Mouse (Mus musculus): ENCODE measurements around the gene Kcnmb4. TPM values are rescaled to one million over a fixed set of nuclear protein-coding genes. Genes with fewer than 3 reads are reported as not detected.

Gene Kcnmb4
- polyA plus RNA-seq, 1 experiment from 2014 or later = 11.2 TPM

DNA sequence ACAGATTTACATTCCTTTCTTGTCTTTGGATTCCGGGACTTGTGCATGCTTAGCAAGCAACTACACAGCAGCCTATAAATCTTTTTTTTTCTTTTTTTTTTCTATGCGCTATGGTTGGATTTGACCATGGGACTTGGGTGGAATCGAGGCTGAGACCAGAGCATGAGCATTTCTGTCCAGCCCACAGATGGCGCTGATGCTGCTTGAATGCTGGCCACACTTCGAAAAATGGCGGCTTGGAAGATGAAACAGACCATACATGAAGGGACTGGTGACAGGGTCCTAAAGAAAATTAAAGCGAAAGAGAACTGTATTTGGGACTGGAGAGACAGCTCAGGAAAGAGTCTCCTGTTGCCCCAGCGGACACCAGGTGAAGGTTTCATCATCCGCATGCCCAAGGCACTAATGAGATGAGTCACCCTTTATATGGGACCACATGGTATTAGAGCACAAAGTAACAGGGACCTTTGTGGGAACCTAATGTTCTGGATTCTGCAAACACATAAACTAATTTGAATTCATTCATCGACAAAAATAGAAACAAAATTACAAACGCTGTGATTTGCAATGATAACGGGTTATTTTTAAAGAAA, 9.8 kb downstream of the Kcnmb4 start:
- WGBS = 92% methylated on average over 12 of the region's 12 CpGs
- no peak for ATAC-seq (ENCODE audit: low FRiP score)
- H3K4me3 ChIP-seq (ENCODE audit: low read depth, low read length) = no peak overlapping the region

DNA sequence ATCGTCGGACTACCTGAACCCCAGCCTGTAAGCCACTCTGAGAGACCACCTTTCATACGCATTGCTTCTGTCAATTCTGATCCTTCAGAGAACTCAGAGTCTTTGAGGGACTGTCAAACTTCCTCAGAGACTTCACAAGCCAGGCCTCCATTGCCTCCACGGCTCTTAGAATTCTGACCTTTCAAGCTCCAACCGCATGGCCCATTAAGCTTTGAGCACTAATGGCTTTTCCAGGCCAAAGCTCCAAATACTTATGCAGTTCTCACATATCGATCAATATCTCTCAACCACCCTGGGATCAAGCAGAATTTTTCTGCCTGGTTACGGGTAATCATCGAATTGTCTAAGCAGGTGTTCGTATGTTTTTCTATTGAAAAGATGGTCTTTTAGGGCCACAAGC, 12.2 kb downstream of the Kcnmb4 start:
- peaks cover 3% of the 10 kb centered on the region; the same call in 1 of the 2 replicates for H3K9me3 ChIP-seq (ENCODE audit: control insufficient read depth, low read length)
- WGBS = 90% methylated on average over 9 of the region's 9 CpGs
- ATAC-seq (ENCODE audit: low FRiP score) = no peak
- no peak overlapping the region for H3K4me3 ChIP-seq (ENCODE audit: low read depth, low read length)
- no peaks in the 10 kb centered on the region for H3K36me3 ChIP-seq (ENCODE audit: control insufficient read depth, insufficient read depth, low read length)
- no peak overlapping the region for H3K9ac ChIP-seq (ENCODE audit: low read length)
- no peaks in the 10 kb centered on the region for H3K27me3 ChIP-seq (ENCODE audit: control insufficient read depth, insufficient read depth, low read length)
- no peak overlapping the region for H3K27ac ChIP-seq (ENCODE audit: low read depth, low read length)
- DNase-seq (ENCODE audit: low spot score, missing footprints) = no peak
- H3K4me1 ChIP-seq (ENCODE audit: control insufficient read depth, insufficient read depth, low read length) = no peaks in the 10 kb centered on the region
- no peak overlapping the region for H3K4me2 ChIP-seq

More for the DNA sequence above, 9.8 kb downstream of the Kcnmb4 start:
- Histone ChIP-seq H3K27ac (ENCODE audit: low read depth, low read length) (no peak overlapping the region), H3K4me2 (no peak overlapping the region), H3K36me3 (ENCODE audit: control insufficient read depth, insufficient read depth, low read length) (no peaks in the 10 kb centered on the region), H3K27me3 (ENCODE audit: control insufficient read depth, insufficient read depth, low read length) (no peaks in the 10 kb centered on the region), H3K9ac (ENCODE audit: low read length) (no peak overlapping the region), H3K4me1 (ENCODE audit: control insufficient read depth, insufficient read depth, low read length) (no peaks in the 10 kb centered on the region), H3K9me3 (ENCODE audit: control insufficient read depth, low read length) (peaks cover 3% of the 10 kb centered on the region; the same call in 1 of the 2 replicates)
- no peak for DNase-seq (ENCODE audit: low spot score, missing footprints)

DNA sequence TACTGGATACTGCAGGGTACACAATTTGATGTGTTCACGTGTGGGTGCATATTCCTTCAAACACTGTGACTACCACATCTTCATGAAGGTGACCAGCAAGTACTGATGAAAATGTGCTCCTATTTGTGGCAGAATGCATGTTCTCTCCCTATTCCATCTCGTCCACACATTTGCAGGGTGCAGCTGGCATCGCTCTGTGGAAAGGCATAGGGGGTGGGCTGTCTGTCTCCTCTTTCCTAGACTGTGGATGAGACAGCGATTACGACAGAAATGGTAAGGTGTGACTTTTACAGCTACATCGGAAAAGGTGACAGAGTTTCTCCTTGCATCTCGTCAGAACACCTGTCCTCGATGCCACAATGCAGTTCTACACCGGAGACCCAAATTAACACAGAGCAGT, 14.9 kb downstream of the Kcnmb4 start:
- no peaks in the 10 kb centered on the region for H3K36me3 ChIP-seq (ENCODE audit: control insufficient read depth, insufficient read depth, low read length)
- H3K4me3 ChIP-seq (ENCODE audit: low read depth, low read length) = no peak overlapping the region
- H3K4me1 ChIP-seq (ENCODE audit: control insufficient read depth, insufficient read depth, low read length) = no peaks in the 10 kb centered on the region
- DNase-seq (ENCODE audit: low spot score, missing footprints) (no peak), ATAC-seq (ENCODE audit: low FRiP score) (no peak)
- H3K4me2 ChIP-seq = no peak overlapping the region
- H3K27ac ChIP-seq (ENCODE audit: low read depth, low read length) = no peak overlapping the region
- no peak overlapping the region for H3K9ac ChIP-seq (ENCODE audit: low read length)
- 89% methylated on average over 9 of the region's 9 CpGs for WGBS
- no peaks in the 10 kb centered on the region for H3K27me3 ChIP-seq (ENCODE audit: control insufficient read depth, insufficient read depth, low read length)
- peaks cover under 1% of the 10 kb centered on the region; the same call in 1 of the 2 replicates for H3K9me3 ChIP-seq (ENCODE audit: control insufficient read depth, low read length)

DNA sequence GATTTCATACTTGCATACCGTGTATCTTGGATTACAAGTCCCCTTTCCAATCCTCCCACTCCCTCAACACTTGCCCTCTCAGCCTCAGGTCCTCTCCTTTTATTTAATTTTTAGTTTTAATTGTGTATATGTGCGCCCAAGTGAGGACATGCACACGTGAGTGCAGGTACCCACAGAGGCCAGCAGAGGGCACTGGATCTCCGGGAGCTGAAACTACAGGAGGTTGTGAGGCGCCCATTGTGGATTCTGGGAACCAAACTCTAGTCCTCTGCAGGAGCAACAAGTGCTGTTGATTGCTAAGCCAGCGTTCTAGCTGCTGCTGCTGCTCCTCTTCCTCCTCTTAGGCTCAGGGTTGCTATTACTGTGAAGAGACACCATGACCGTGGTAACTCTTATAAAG, 20.9 kb downstream of the Kcnmb4 start:
- Histone ChIP-seq H3K4me1 (ENCODE audit: control insufficient read depth, insufficient read depth, low read length) (no peaks in the 10 kb centered on the region), H3K4me3 (ENCODE audit: low read depth, low read length) (no peak overlapping the region), H3K9ac (ENCODE audit: low read length) (no peak overlapping the region), H3K36me3 (ENCODE audit: control insufficient read depth, insufficient read depth, low read length) (no peaks in the 10 kb centered on the region), H3K9me3 (ENCODE audit: control insufficient read depth, low read length) (no peaks in the 10 kb centered on the region), H3K27ac (ENCODE audit: low read depth, low read length) (no peak overlapping the region), H3K4me2 (no peak overlapping the region), H3K27me3 (ENCODE audit: control insufficient read depth, insufficient read depth, low read length) (no peaks in the 10 kb centered on the region)
- ATAC-seq (ENCODE audit: low FRiP score) = no peak
- no peak for DNase-seq (ENCODE audit: low spot score, missing footprints)
- 95% methylated on average over 7 of the region's 7 CpGs for WGBS

DNA sequence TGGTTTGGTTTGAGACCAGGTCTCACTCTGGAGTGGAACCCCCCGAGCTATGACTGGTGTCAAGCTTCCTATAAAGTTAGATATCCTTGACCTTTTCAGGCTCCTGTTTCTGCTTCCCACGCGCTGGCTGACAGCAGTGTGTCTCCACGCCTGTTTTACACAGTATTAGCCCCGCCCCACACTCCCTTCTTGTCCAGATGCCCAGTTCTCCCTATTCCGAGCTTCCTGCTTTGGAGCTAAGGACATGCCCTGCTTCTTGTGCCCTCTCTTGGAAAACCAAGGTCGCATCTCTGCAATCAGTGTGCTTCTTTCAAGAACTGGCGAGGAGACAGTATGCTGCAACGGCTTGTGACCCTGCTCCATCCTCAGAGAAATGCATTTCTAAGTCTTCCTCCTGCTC, 23.1 kb downstream of the Kcnmb4 start:
- Histone ChIP-seq H3K9ac (ENCODE audit: low read length) (no peak overlapping the region), H3K4me1 (ENCODE audit: control insufficient read depth, insufficient read depth, low read length) (no peaks in the 10 kb centered on the region), H3K27me3 (ENCODE audit: control insufficient read depth, insufficient read depth, low read length) (no peaks in the 10 kb centered on the region), H3K9me3 (ENCODE audit: control insufficient read depth, low read length) (no peaks in the 10 kb centered on the region), H3K4me2 (no peak overlapping the region), H3K27ac (ENCODE audit: low read depth, low read length) (no peak overlapping the region), H3K4me3 (ENCODE audit: low read depth, low read length) (no peak overlapping the region), H3K36me3 (ENCODE audit: control insufficient read depth, insufficient read depth, low read length) (no peaks in the 10 kb centered on the region)
- no peak for ATAC-seq (ENCODE audit: low FRiP score)
- 77% methylated on average over 9 of the region's 9 CpGs for WGBS
- DNase-seq (ENCODE audit: low spot score, missing footprints) = no peak

DNA sequence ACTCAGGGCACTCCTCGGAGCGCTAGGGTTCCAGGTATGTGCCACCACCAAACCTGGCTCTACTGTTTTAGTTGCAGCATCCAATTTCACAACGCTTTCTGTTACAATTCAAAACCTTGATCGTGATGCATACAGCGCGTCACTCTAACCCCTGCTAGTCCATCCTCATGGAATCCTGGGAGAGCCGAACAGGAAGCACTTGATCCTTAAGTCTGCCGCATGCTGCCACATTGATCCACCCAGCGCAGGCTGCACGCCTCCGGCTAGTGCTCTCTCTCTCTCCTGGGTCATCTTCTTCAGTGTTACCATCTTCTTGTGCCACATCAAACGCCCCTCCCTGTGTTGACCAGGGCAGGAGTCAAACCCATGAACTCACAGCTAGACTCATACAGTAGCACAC, 25.5 kb downstream of the Kcnmb4 start:
- Histone ChIP-seq H3K4me2 (no peak overlapping the region), H3K27me3 (ENCODE audit: control insufficient read depth, insufficient read depth, low read length) (no peaks in the 10 kb centered on the region), H3K4me3 (ENCODE audit: low read depth, low read length) (no peak overlapping the region), H3K9me3 (ENCODE audit: control insufficient read depth, low read length) (0 out of 2 replicates have a peak, but pooled peaks cover 2% of the 10 kb centered on the region), H3K36me3 (ENCODE audit: control insufficient read depth, insufficient read depth, low read length) (no peaks in the 10 kb centered on the region), H3K4me1 (ENCODE audit: control insufficient read depth, insufficient read depth, low read length) (no peaks in the 10 kb centered on the region), H3K27ac (ENCODE audit: low read depth, low read length) (no peak overlapping the region), H3K9ac (ENCODE audit: low read length) (no peak overlapping the region)
- ATAC-seq (ENCODE audit: low FRiP score) = no peak
- DNase-seq (ENCODE audit: low spot score, missing footprints) = no peak
- WGBS = 91% methylated on average over 12 of the region's 12 CpGs

DNA sequence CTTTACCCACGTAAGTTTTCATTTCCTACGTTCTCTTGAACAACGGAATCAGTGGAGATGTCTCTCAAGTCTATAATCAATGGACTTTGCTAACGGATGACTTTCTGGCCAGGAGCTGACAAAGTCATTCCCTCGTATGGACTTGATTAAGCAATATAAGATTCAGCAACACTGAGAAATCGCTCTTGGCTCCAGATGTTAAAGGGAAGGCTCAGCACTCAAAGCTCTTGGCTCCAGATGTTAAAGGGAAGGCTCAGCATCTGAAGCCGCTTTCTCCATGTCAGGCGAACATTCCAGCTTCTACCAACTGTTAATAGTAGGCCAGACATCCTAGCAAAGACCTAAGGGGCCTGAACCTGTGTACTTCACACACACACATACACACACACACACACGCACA, 26.5 kb downstream of the Kcnmb4 start:
- H3K4me1 ChIP-seq (ENCODE audit: control insufficient read depth, insufficient read depth, low read length) = no peaks in the 10 kb centered on the region
- no peak overlapping the region for H3K4me2 ChIP-seq
- 92% methylated on average over 9 of the region's 9 CpGs for WGBS
- no peaks in the 10 kb centered on the region for H3K27me3 ChIP-seq (ENCODE audit: control insufficient read depth, insufficient read depth, low read length)
- no peaks in the 10 kb centered on the region for H3K36me3 ChIP-seq (ENCODE audit: control insufficient read depth, insufficient read depth, low read length)
- H3K4me3 ChIP-seq (ENCODE audit: low read depth, low read length) = no peak overlapping the region
- DNase-seq (ENCODE audit: low spot score, missing footprints) (no peak), ATAC-seq (ENCODE audit: low FRiP score) (no peak)
- no peak overlapping the region for H3K27ac ChIP-seq (ENCODE audit: low read depth, low read length)
- no peak overlapping the region for H3K9ac ChIP-seq (ENCODE audit: low read length)
- 0 out of 2 replicates have a peak, but pooled peaks cover 2% of the 10 kb centered on the region for H3K9me3 ChIP-seq (ENCODE audit: control insufficient read depth, low read length)

DNA sequence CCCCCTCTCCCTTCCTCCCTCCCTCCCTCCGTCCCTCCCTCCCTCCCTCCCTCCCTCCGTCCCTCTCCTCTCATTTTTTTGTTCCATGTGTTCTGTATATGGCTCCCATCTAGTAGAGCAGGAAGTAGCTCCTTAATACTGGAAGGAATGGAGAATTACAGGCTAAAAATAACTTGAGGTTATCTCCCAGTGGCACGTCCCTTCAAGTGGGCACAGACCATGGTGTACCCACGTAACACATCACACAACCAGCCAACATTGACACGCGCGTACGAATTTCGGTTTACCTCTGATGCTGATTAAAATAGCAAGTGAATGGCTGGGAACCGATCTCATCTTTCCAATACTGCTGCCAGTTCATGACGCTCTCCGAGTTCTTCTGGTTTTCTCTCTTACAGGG, 27.6 kb downstream of the Kcnmb4 start:
- Histone ChIP-seq H3K36me3 (ENCODE audit: control insufficient read depth, insufficient read depth, low read length) (no peaks in the 10 kb centered on the region), H3K9me3 (ENCODE audit: control insufficient read depth, low read length) (0 out of 2 replicates have a peak, but pooled peaks cover 2% of the 10 kb centered on the region), H3K27ac (ENCODE audit: low read depth, low read length) (no peak overlapping the region), H3K9ac (ENCODE audit: low read length) (no peak overlapping the region), H3K4me1 (ENCODE audit: control insufficient read depth, insufficient read depth, low read length) (no peaks in the 10 kb centered on the region), H3K4me2 (no peak overlapping the region), H3K4me3 (ENCODE audit: low read depth, low read length) (no peak overlapping the region), H3K27me3 (ENCODE audit: control insufficient read depth, insufficient read depth, low read length) (no peaks in the 10 kb centered on the region)
- WGBS = 90% methylated on average over 11 of the region's 12 CpGs
- ATAC-seq (ENCODE audit: low FRiP score) = no peak
- no peak for DNase-seq (ENCODE audit: low spot score, missing footprints)

DNA sequence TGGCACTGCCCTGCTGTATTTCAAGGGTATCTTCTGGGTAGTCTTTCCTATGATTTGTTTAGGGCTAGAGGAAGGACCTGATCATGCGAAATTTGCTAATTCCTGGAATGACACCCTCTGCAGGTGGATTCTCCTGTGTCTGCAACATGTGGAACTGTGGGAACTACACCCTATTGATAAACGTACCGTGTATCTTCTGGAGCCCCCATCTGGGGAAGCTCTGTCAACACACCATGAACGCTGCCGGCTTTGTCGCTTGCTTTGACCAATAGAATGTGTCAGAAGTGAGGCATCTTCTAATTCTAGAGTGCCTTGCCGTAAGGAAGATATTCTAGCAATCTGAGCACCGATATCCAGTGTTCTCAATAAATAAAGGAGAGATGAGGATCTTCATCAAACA, 28.9 kb downstream of the Kcnmb4 start:
- H3K27ac ChIP-seq (ENCODE audit: low read depth, low read length) = no peak overlapping the region
- H3K4me3 ChIP-seq (ENCODE audit: low read depth, low read length) = no peak overlapping the region
- DNase-seq (ENCODE audit: low spot score, missing footprints) = no peak
- no peak overlapping the region for H3K9ac ChIP-seq (ENCODE audit: low read length)
- H3K4me2 ChIP-seq = no peak overlapping the region
- no peak for ATAC-seq (ENCODE audit: low FRiP score)
- WGBS = 93% methylated on average over 8 of the region's 8 CpGs
- no peaks in the 10 kb centered on the region for H3K4me1 ChIP-seq (ENCODE audit: control insufficient read depth, insufficient read depth, low read length)
- 0 out of 2 replicates have a peak, but pooled peaks cover 2% of the 10 kb centered on the region for H3K9me3 ChIP-seq (ENCODE audit: control insufficient read depth, low read length)
- H3K36me3 ChIP-seq (ENCODE audit: control insufficient read depth, insufficient read depth, low read length) = no peaks in the 10 kb centered on the region
- H3K27me3 ChIP-seq (ENCODE audit: control insufficient read depth, insufficient read depth, low read length) = no peaks in the 10 kb centered on the region

Measured in midbrain, embryonic 11.5 days (tissue).